Mouse (Mus musculus) MN1 (cell line): ENCODE data around the gene Trub2.
A peak's percentile ranks its signal among the peaks of the same experiment; 100 is the strongest.

Experiments
- DNase-seq: peaks from one replicate; pipeline ENCODE4 v3.0.0-alpha.2; 2016; ENCODE audit warnings: low spot score

The Trub2 gene

GRCm38 (mm10) chr2:29724664-29725365 is 63.5 kb downstream of the Trub2 start:
- no peak for DNase-seq

DNA sequence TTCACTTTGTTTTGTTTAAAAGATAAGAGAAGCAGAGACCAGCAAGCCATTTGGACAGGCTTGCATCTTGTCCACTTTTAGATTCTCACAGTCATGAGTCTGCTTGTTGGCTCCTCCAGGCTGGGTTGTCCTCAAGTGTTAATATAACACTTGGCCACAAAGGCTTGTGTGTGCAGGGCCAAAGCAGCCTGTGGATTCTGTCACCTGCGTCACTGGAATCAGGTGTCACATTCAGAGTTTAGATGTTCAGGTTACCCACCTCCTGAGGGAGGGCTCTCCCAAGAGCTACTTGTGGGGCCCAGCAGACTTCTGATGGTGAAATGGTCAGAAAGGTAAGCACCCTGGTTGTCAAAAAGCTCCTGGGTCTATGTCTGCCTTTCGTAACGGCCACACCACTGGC is 65.2 kb downstream of the Trub2 start:
- no peak for DNase-seq

DNA sequence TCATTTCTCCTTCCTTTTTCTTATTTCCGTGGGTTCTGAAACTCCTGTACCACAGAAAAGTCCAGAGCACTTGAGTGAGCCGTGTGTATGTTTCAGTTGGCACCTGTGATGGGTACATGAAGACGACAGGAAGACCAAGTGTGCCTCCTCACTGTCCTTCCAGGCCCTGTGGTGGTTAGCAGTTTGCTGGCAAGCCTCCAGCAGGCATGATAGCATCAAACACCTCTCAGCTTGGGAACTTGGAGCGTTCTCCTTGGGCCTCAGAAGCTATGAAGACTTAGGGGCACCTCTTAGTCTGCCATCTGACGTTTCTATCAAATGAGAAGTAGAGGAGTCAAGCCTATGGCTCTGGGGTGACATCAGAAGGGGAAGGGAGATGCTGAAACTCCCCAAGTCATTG is 69.7 kb downstream of the Trub2 start:
- DNase-seq: no peak

- DNase-seq: peak; percentile 50
These were observed 71.6 kb downstream of the Trub2 start for GRCm38 (mm10) chr2:29716691-29717090.

DNA sequence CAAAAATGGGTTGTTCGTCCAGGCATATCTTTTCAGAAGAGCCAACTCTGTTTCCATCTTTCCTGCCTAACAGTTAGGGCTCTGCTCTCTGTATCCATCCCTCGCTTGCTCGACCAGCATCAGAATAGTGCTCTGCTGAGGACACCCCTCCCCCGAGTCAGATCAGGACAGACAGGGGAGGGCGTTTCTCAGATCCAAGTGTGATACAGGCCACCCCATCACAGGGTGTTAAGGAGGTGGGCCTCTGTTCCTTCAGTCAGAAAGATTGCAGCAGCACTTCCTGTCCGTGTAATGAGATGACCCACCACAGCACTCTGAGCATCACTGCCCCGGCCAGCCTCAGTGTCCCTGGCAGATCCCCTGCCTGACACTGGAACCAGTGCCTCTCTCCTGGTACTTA is 72.2 kb downstream of the Trub2 start:
- no peak for DNase-seq

DNA sequence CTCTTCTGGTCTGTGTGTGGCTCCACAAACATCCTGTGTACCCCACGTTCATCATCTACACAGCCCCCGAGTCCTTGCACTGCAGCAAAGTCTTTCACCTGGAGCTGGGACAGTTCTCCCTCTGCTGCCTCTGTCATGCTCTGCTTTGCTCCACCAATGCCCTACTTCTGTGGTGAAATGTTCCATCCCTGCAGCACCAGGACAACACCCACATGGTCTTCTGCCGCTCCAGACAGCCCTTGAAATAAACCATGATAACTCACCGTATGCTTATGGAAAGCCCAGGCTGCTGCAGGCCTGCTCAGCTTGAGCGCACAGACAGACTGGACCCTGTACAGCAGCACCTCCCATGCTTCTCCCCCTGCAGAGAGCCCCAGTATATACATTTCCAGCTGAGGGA is 74.2 kb downstream of the Trub2 start:
- no peak for DNase-seq

DNA sequence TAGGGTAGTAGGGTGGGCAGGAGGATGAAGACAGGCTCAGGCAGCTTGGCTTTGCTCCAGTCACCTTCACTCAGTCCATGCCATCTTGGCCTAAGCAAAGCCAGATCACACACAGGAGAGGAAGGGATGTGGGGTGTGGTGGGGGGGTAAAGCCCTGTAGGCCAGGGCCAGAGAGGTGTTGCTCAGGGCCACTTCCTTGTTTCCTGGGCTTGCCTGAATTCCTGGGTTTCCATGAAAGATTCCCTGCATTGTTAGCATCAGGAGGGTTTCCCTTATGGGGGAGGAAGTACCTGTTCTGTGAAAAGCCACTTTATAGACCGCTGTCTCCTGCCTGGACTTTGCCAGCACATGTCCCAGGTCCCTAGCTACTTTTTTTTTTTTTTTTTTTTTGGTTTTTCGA is 74.8 kb downstream of the Trub2 start:
- no peak for DNase-seq

- no peak for DNase-seq
These were observed 76.4 kb downstream of the Trub2 start for GRCm38 (mm10) chr2:29711877-29712276.
